Mouse (Mus musculus) hindbrain, embryonic 14.5 days (tissue): ENCODE data around the gene Steap3. TPM values are rescaled to one million over a fixed set of nuclear protein-coding genes. Genes with fewer than 3 reads are reported as not detected.

ENCODE experiments used
- ATAC-seq: fragments of 200-750 bp; cut with Nextera tagmentation; 2 replicates; pipeline ENCODE4 v1.8.0; 2017; ENCODE audit warnings: moderate number of reproducible peaks, mild to moderate bottlenecking, moderate TSS enrichment, moderate library complexity; ENCODE audit not compliant: low FRiP score
- DNase-seq: peaks from one replicate; pipeline ENCODE4 v3.0.0-alpha.2; 2015; ENCODE audit warnings: low spot score
- H3K27ac ChIP-seq: fragments of 300-500 bp; sonication (generic); 2 replicates; pipeline ENCODE4 v1.5.1; 2014; ENCODE audit warnings: mild to moderate bottlenecking, moderate library complexity
- H3K27me3 ChIP-seq: fragments of 300-500 bp; sonication (generic); 2 replicates; pipeline ENCODE4 v1.6.1; 2014; ENCODE audit warnings: mild to moderate bottlenecking, low read length, mixed read lengths; ENCODE audit not compliant: control insufficient read depth, insufficient read depth
- H3K36me3 ChIP-seq: fragments of 300-500 bp; sonication (generic); replicated peaks from 2 replicates; pipeline ENCODE4 v1.6.1; 2014; ENCODE audit not compliant: control insufficient read depth, insufficient read depth
- H3K4me1 ChIP-seq: fragments of 300-500 bp; sonication (generic); replicated peaks from 2 replicates; pipeline ENCODE4 v1.6.1; 2014; ENCODE audit warnings: antibody characterized with exemption, low read length, mixed read lengths; ENCODE audit not compliant: control insufficient read depth, insufficient read depth
- H3K4me2 ChIP-seq: fragments of 300-500 bp; sonication (generic); replicated peaks from 2 replicates; pipeline ENCODE4 v1.6.1; 2014; ENCODE audit warnings: mild to moderate bottlenecking, moderate library complexity
- H3K4me3 ChIP-seq: fragments of 300-500 bp; sonication (generic); replicated peaks from 2 replicates; pipeline ENCODE4 v1.5.1; 2014; ENCODE audit warnings: mild to moderate bottlenecking, low read length
- H3K9ac ChIP-seq: fragments of 300-500 bp; sonication (generic); 2 replicates; pipeline ENCODE4 v1.6.1; 2014
- H3K9me3 ChIP-seq: fragments of 300-500 bp; sonication (generic); 2 replicates; pipeline ENCODE4 v1.6.1; 2016; ENCODE audit warnings: low read length; ENCODE audit not compliant: control insufficient read depth
- WGBS: fragments of 180-500 bp; shearing (Covaris S2); extraction: QIAGEN DNeasy Blood & Tissue Kit; methylation state at CpG from one replicate; pipeline ENCODE4 v1.1.7; 2014; 5-methylcytosine and 5-hydroxymethylcytosine counted together
- polyA plus RNA-seq: library from polyadenylated mRNA; unstranded; fragments of >200 nt; fragmentation: Nextera tagmentation; extraction: Ambion mirVana; gene quantifications from 2 replicates; pipeline ENCODE4 v1.2.1, GENCODE M21; 2014

Gene Steap3
- polyA plus RNA-seq, 1 experiment from 2014 or later: 2.7 TPM

GRCm38 (mm10) chr1:120245661-120246131 is 26.8 kb downstream of the Steap3 start:
- no peaks in the 10 kb centered on the region for H3K4me1 ChIP-seq
- DNase-seq (no peak), ATAC-seq (peak; percentile 75)
- no peaks in the 10 kb centered on the region for H3K27me3 ChIP-seq
- no peak overlapping the region for H3K4me2 ChIP-seq
- WGBS: 53% methylated on average over 4 of the region's 4 CpGs
- no peaks in the 10 kb centered on the region for H3K9me3 ChIP-seq
- H3K9ac ChIP-seq: no peak overlapping the region
- no peaks in the 10 kb centered on the region for H3K36me3 ChIP-seq
- H3K4me3 ChIP-seq: no peak overlapping the region
- no peak overlapping the region for H3K27ac ChIP-seq

GRCm38 (mm10) chr1:120244646-120245045 is 27.9 kb downstream of the Steap3 start:
- Histone ChIP-seq H3K4me2 (no peak overlapping the region), H3K36me3 (no peaks in the 10 kb centered on the region), H3K27ac (no peak overlapping the region), H3K4me1 (no peaks in the 10 kb centered on the region), H3K4me3 (no peak overlapping the region), H3K27me3 (no peaks in the 10 kb centered on the region), H3K9ac (no peak overlapping the region), H3K9me3 (no peaks in the 10 kb centered on the region)
- 87% methylated on average over 11 of the region's 11 CpGs for WGBS
- no peak for ATAC-seq
- no peak for DNase-seq

- Histone ChIP-seq H3K9me3 (no peaks in the 10 kb centered on the region), H3K9ac (no peak overlapping the region), H3K36me3 (no peaks in the 10 kb centered on the region), H3K4me2 (no peak overlapping the region), H3K4me3 (no peak overlapping the region), H3K4me1 (no peaks in the 10 kb centered on the region), H3K27ac (no peak overlapping the region), H3K27me3 (no peaks in the 10 kb centered on the region)
- DNase-seq: no peak
- no peak for ATAC-seq
- 82% methylated on average over 11 of the region's 11 CpGs for WGBS
Measured at GRCm38 (mm10) chr1:120243987-120244386, 28.5 kb downstream of the Steap3 start.

- Histone ChIP-seq H3K9ac (no peak overlapping the region), H3K4me3 (no peak overlapping the region), H3K4me1 (no peaks in the 10 kb centered on the region), H3K36me3 (no peaks in the 10 kb centered on the region), H3K4me2 (no peak overlapping the region), H3K27me3 (no peaks in the 10 kb centered on the region), H3K9me3 (no peaks in the 10 kb centered on the region), H3K27ac (no peak overlapping the region)
- WGBS: 85% methylated on average over 1 of the region's 1 CpGs
- ATAC-seq (no peak), DNase-seq (no peak)
Measured at GRCm38 (mm10) chr1:120237068-120237467, 35.4 kb downstream of the Steap3 start.

GRCm38 (mm10) chr1:120236424-120236823 is 36.1 kb downstream of the Steap3 start:
- DNase-seq: no peak
- Histone ChIP-seq H3K4me1 (no peaks in the 10 kb centered on the region), H3K9me3 (no peaks in the 10 kb centered on the region), H3K27ac (no peak overlapping the region), H3K36me3 (no peaks in the 10 kb centered on the region), H3K4me3 (no peak overlapping the region), H3K27me3 (no peaks in the 10 kb centered on the region), H3K4me2 (no peak overlapping the region), H3K9ac (no peak overlapping the region)
- 88% methylated on average over 14 of the region's 14 CpGs for WGBS
- no peak for ATAC-seq

GRCm38 (mm10) chr1:120235631-120236215 is 36.8 kb downstream of the Steap3 start:
- no peak overlapping the region for H3K4me3 ChIP-seq
- DNase-seq (no peak), ATAC-seq (no peak)
- H3K9me3 ChIP-seq: no peaks in the 10 kb centered on the region
- H3K27ac ChIP-seq: no peak overlapping the region
- H3K4me2 ChIP-seq: no peak overlapping the region
- H3K4me1 ChIP-seq: no peaks in the 10 kb centered on the region
- H3K36me3 ChIP-seq: no peaks in the 10 kb centered on the region
- WGBS: 89% methylated on average over 6 of the region's 6 CpGs
- H3K27me3 ChIP-seq: no peaks in the 10 kb centered on the region
- H3K9ac ChIP-seq: no peak overlapping the region

- WGBS: 85% methylated on average over 6 of the region's 6 CpGs
- DNase-seq (no peak), ATAC-seq (no peak)
- Histone ChIP-seq H3K9ac (no peak overlapping the region), H3K27ac (no peak overlapping the region), H3K4me2 (no peak overlapping the region), H3K27me3 (no peaks in the 10 kb centered on the region), H3K9me3 (no peaks in the 10 kb centered on the region), H3K36me3 (no peaks in the 10 kb centered on the region), H3K4me3 (no peak overlapping the region), H3K4me1 (no peaks in the 10 kb centered on the region)
Measured at GRCm38 (mm10) chr1:120232170-120232569, 40.3 kb downstream of the Steap3 start.

- no peak overlapping the region for H3K9ac ChIP-seq
- no peaks in the 10 kb centered on the region for H3K4me1 ChIP-seq
- ATAC-seq (no peak), DNase-seq (peak; percentile 61)
- H3K27me3 ChIP-seq: no peaks in the 10 kb centered on the region
- no peak overlapping the region for H3K27ac ChIP-seq
- no peak overlapping the region for H3K4me2 ChIP-seq
- no peaks in the 10 kb centered on the region for H3K9me3 ChIP-seq
- WGBS: 46% methylated on average over 6 of the region's 6 CpGs
- no peaks in the 10 kb centered on the region for H3K36me3 ChIP-seq
- H3K4me3 ChIP-seq: no peak overlapping the region
Measured at GRCm38 (mm10) chr1:120231334-120231733, 41.2 kb downstream of the Steap3 start.

GRCm38 (mm10) chr1:120229723-120230471 is 42.6 kb downstream of the Steap3 start:
- no peaks in the 10 kb centered on the region for H3K27me3 ChIP-seq
- 71% methylated on average over 10 of the region's 10 CpGs for WGBS
- H3K4me1 ChIP-seq: no peaks in the 10 kb centered on the region
- no peak overlapping the region for H3K9ac ChIP-seq
- ATAC-seq (no peak), DNase-seq (no peak)
- H3K9me3 ChIP-seq: no peaks in the 10 kb centered on the region
- H3K4me2 ChIP-seq: no peak overlapping the region
- no peak overlapping the region for H3K27ac ChIP-seq
- H3K4me3 ChIP-seq: no peak overlapping the region
- no peaks in the 10 kb centered on the region for H3K36me3 ChIP-seq
